Mouse (Mus musculus) heart, adult 9 months (tissue): Measurements from ENCODE around the gene D430041D05Rik.
A peak's percentile ranks its signal among the peaks of the same experiment; 100 is the strongest.

Experiments used
- DNase-seq, 2 experiments: peaks; one replicate each; pipeline ENCODE4 v3.0.0; 2022; ENCODE audit warnings: low spot score in 2 of 2

Gene D430041D05Rik

DNA sequence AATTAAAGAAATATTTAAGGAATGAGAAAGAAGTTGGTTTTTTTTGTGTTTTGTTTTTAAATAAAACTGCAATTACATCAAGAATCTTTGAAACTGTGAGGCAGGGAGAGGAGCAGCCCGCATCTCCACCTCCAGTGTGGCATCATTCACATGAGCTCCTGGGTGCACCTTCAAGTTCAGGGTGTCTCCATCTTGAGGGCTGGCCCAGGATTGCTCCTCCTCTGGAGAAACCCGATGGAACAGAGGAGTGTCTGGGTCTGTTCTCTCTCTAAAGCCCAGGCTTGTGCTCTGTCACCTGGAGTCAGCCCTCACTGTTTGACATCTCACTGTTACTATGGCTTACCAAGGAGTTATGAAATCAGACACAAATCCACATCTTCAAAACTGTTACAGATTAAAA is 219.1 kb downstream of the D430041D05Rik start:
- no peak for DNase-seq

DNA sequence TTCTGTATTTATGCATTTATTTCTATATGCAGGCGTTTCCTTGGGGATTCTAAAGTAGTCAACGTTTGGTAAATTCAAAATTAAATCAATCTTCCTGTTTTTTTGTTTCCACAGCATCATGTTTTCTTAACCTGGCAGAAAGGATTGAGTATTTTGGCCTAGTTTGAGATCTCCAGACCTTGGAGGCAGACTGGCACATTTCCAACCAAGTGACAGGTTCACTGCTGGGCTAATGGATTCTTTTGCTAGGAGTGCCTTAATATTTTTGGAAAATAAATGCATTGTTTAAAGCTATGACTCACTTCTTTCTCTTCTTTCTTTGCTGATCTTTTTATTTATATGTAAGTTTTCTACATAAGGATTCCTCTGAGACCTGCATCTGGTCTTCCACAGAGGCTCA is 222.0 kb downstream of the D430041D05Rik start:
- no peak for DNase-seq

DNA sequence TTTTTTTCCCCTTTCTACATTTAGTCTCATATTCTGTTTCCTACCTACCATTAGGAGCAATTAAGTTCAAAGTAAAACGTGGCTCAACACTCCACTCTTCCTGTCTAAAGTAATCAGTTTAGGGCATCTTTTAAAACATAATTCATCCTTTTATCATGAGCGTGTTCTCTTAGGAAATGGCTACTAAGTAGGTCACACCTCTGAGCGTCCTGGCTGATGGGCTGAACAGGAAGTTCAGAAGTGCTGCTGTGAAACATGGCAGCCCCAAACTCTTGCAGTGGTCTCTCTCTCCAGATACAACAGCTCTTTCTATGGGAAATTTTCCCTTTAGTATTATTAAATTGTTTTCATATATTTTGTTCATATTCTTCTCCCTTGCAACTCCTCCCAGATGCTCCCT is 223.7 kb downstream of the D430041D05Rik start:
- DNase-seq: no peak

DNA sequence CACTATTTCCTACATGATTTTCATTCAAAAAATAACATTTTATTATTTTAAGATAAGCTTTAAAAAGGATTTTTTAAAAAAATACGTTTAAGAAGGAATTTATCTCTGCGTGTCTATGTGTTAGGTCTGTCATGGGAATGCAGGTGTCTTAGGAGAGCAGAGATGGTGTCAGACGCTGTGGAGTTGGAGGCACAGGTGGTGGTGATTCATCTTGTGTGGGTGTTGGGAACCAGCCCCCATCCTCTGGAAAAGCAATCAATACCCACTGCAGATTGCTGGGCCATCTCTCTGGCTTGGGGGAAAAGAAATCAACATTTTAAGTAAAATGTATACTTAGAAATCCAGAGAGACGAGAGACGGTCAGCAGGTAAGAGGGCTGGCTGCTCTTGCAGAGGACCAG is 225.2 kb downstream of the D430041D05Rik start:
- DNase-seq: no peak

DNA sequence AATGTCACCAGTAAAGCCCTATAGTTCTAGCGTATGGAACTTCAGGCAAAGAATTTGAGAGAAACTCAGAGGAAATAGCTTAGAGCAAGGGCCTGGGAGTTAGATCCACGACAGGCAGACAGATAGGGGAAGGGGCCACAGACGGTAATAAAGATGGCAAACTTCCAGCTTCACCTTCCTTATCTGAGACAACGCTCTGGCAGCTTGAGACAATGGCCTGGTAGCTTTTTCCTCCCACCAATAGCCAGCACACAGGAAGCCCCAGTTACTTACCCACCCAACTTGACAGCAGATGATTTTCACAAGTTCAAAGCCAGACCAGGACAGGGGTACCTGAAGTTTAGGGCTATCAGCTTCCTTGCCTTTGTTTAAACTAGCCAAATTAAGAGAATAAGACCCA is 226.5 kb downstream of the D430041D05Rik start:
- no peak for DNase-seq

DNA sequence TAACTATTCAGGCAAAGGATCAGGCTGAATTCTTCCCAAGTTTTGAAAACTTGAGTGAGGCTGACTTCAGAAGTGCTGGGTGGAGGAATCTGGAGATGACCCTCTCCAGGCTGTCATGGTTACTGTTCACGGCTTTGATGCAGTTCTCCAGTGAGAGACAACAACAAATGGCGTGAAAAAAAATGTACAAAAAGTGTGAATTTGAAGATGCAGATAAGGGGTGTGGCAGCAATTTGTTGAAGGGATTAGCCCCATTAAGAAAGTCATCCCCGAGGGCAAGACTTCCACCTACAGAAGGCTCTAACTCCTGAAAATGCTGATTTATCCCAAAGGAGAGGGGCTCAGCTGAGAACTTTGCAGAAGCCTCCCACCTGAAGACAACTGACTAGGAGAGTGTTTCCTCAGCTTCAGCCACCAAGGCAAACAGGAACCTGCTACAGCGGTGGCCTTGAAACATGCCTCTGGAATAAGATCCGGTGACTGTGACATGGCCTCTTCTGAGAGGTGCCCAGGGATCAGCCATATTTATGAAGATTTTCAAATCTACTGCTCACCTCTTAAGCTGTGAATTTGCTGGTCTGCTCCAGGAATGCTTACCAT is 227.5 kb downstream of the D430041D05Rik start:
- DNase-seq: no peak

DNA sequence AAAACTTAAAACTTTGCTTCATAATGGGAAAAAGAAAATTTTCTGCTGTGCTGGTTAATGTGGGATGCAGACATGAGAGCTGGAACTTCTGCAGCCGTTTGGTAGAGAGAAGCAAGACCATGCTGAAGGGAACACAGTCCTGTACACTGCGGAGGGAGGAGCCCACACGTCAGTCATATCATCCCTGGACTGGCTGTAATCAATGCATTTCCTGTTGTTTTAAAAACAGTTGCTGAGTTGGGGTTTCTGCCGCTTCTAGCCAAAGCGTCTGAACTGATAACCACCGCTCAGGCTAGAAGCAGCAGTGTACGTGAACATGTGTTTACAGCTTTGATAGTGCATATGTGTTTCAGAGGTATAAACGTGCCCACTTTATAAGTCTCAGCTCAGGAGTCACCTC is 231.2 kb downstream of the D430041D05Rik start:
- no peak for DNase-seq

DNA sequence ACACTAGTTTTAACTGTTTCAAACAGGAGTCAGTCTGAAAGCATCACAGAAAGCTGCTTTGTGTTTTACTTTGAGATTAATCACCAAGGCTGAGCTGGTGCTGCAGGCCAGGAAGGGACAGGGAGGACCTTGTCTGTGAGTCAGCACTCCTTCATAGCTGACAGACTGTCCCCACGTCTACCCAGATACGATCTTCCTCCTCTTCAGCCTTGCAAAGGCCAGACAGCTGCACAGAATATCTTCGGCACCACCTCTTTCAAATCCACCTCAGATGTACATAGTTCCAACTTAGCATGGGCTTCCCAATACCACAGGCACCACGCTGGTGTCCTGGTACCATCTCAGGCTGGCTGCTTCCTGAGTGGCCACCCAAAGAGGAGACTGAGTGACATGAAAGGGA is 232.6 kb downstream of the D430041D05Rik start:
- DNase-seq: no peak

DNA sequence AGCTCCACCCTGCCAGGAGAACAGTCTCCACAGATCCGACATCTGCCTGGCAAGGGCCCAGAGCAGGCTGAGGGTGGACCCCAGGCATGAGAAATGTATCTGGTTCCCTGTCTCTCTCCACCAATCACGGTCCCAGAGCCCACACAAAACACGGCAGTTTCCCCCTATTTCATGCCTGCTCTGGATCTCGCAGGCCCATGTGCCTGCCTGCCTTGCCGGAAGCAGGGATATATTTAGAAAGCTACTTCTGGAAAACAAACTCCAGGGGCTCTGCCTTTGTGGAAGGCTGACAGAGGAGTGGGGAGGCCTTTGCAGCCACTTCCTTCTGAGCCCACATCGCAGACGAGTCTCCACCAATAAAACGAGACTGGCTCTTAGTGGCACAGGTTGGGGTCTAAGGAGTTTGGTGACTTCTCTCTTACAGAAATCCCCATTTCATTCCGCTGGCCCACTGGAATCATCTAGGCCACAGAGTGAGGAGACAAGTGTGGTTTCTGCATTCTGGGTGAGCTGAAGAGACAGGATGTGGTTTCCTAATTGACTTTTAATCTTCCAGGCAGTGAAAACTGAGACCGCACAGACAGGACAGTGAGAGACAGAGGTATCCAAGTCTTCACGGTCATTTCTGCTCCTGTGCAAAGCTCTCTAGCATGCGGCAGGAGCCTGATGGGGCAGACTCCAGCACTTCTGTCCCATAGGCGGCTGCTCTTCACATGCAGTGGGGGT is 233.7 kb downstream of the D430041D05Rik start:
- DNase-seq: peak; percentile 17 to 31

DNA sequence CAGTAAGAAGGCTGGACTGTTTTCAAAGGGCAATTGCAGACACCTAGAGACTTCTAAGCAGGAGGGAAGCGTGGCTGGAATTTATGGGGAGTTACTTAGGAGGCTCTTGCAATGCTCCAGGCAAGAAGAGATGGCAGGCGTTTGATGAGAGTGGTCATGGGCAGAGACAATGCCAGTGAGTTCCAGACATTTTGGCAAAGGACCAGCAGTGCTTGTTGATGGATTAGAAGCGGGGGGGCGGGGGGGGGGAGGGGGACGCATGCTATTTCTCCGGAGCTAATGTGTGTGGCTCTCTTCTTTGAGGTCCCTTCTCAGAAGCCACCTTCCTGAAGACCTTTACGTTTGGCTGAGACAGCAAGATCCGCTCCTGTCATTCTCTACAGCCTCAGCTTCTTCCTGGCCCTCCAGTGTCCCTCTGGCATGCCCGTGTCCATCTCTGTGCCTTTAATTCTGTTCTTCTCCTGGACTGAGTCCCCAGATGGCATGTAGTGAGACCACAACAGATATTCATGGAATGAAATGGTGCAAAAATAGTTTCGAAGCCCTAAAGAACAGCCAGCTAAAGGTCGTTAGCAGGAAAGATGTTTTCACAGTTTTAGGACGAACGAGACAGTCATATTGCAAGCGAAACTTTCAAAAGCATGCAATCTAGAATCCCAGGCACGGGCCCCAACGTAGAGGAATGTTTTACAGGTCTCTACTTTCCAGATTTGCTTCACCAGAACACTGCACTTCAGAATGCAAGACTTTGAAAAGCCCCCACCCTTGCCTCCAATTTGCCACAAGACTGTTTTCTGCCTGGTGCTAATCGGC is 234.4 kb downstream of the D430041D05Rik start:
- no peak for DNase-seq

DNA sequence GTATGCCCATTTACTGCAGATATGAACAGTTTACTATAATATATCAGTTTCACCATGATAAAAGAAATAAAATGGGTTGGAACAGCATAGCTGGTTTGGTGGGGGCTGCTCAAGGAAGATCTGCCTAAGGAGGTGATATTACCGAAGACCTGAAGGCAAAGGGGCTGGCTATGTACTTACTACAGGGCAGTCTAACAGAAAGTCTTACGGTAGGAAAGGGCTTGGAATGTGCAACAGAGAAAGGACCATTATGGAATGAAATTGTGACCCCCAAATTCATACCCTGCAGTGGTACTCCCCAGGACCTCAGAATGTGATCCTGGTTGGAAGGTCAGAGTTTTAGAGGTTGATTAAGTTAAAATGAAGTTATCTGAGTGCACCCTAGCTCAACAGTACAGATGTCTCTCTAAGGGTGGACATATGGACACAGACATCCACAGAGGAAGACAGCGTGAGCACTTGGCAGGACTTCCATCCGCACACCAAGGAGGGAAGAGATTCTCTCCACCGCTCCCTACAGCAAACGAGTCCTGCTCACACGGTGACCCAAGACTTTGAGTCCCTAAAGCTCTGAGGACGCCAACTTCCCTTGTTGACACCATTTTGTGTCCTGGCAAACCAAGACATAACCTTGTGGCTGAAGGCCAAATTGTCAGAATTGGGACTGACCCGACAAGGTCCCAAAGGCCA is 235.2 kb downstream of the D430041D05Rik start:
- DNase-seq: no peak

DNA sequence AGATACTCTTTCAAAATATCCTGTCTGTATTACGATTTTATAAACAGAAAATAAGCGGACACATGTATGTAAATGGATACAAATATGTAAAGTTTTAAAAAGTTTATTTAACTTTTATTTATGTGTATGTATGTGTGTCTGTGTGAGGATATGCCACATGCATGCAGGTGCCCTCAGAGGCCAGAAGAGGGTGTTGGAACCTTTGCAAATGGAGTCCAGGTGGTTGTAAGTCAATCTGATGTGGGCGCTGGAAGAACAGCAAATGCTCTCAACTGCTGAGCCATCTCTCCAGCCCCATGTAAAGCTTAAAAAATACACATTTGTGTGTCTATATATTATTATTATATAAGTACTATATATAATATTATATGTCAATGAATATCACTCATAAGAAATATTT is 237.4 kb downstream of the D430041D05Rik start:
- DNase-seq: no peak

DNA sequence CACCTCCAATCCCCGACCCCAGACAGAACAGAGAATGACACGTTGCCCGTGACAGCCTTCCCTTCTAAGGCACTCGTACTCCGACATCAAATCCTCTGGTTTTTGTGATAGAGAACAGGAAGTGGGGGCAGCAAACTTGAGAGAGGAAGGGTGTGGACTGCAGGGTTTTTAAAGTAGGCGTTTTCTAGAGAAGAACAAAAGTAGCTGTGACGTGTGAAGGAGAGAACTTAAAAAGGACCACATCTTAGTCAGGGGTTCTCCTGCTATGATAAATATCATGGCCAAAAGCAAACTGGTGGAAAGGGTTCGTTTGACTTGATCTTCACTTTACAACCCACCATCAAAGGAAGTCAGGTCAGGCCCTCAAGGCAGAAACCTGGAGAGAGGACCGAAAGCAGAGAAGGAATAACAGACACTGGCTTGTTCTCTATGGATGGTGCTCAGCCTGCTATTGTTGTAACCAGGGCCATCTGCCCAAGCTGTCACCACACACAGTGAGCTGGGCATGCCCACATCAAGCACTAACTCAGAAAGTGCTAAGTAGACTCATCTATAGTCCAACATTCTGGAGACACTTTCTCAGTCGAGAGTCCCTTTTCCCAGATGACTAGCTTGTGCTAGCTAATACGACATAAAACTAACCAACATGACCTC is 238.0 kb downstream of the D430041D05Rik start:
- no peak for DNase-seq

DNA sequence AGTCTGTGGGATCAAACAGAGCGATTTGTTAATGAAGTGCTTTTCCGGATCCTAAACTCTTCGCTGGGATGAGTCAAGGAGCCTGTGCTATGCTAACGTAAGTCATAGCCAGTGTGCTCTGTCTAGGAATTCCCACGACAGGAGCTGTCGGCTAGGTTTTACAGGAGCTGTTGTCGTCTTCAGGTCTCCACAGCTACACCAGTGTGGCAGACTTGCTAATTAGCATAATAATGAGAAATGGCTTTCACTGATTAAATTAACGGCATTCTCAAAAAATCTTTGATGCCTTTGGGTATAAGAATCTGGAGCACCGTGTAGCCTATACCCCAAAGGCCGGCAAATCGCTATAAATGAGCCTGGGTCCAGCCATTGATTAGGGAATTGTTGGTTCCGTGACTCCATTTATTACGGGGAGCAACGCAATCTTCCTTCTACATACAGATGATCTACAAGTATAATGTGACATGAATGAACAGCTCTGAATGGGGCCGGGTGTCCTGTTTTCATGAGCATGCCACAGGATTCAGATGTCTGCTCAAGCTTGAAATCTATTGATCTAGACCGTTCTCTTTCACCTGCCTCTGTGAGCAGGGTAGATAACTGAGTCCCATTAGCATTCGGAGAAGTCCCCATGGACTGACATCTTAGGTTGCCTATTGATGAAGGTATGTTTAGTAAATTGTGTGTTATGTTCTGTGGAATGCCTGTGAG is 242.5 kb downstream of the D430041D05Rik start:
- DNase-seq: no peak

DNA sequence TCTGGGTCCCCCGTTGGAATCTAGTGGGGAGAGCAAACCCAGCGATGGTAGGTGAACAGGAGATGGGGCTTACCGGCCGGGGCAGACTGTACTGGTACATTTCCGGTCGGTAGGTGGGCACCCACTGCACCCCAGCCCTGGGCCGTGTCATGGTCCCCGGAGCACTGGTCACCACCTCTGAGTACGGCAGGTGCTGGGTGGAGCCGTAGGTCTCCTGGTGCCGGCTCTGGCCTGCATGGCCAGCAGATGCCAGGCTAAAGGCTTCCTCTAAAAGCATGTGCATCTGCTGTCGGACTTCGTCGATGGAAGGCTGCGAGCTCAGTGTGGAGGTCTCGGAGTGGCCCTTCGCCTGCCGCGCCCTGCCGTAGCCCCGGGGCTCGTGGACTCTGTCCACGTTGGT is 243.0 kb downstream of the D430041D05Rik start:
- no peak for DNase-seq

DNA sequence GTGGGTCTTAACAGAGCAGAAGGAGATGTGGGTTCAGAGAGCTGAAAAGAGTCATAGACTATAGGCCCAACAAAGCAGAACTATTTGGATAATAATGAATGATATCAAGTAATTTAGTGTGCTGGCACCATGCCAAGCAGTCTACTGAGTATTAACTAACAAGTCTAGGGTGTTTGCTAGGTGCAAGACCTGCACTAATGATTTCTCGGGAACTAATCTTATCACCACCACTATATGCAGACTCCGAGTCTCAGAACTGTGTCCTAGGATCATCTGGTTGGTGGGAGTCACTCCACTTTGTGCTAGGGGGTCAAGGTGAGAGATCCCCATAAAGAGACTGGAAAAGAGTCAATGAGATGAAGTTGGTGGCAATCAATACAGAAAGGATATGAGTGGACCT is 245.2 kb downstream of the D430041D05Rik start:
- DNase-seq: no peak

DNA sequence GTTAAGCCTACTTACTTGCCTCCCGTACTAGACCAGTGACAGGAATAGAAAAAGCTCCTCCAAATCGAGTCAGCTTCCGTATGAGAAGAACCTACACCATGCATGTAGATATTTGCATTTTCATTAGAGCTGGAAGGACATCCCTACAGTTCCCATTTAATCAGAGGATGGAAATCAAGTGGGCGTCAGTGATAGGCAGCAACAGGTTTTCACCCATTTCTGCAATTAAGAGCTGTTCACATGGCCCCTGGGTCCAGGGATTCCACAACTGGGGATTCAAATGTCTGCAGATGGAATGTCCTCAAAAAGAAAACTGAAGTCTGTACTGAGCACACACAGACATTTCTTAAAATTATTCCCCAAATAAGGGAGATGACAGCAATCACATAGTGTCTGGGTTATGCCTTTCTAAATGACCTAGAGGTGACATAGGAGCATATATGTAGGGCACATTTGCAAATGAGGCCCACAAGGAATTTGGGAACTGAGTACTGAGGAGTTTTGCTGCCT is 246.8 kb downstream of the D430041D05Rik start:
- no peak for DNase-seq

DNA sequence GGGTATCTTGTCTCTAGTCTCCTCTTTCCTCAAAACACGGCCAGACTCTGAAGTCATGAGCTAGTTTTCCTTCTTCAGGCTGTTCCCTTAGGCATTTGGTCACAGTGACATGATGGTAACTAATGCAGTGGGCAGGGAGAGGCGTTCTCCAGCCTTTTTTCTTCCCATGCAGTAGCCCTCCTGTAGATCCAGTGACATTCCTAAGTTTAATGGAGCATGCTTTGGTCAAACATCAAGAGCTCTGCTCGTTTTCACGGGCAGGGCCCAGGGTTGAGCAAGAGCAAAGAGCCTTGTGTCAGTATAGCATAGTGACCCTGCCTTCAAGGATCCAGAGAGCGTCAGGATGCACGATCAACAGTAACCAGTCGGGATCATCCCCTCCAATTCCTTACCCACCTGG is 247.4 kb downstream of the D430041D05Rik start:
- DNase-seq: no peak

DNA sequence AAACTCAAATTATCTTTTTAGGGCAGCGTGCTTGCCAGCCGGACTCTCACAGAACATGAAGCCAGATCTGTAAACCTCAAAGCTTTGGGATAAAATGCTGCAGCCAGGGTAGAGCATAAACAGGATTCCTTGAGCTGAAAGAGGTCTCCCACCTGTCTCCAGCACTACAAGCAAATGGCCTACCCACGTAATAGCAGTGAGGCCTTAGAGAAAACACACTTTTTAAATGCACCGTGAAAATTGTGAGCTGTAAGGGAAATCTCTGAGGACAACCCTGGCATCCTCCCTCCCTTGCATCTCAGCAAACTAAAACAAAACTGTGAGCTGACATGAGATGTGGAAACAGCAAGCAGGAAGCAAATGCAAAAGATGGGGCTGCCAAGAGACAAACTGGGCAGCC is 253.0 kb downstream of the D430041D05Rik start:
- no peak for DNase-seq

DNA sequence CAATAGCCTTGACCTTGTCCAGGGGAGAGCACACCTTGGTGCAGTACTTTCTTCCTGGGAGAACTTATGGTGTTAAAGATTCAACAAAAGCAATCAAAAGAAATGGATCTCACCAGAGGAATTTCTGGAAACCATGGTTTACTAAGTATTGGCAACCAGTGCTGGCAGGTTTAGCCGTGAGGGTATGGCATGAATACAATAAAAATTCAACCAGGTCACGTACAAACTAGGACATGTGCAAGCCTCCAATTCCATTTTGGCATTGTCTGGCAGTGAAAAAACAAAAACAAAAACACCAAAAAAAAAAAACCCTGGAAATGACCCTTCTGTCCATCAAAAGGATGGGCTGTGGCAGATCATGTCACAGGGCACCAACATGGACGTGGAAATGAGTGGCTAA is 256.9 kb downstream of the D430041D05Rik start:
- no peak for DNase-seq

DNA sequence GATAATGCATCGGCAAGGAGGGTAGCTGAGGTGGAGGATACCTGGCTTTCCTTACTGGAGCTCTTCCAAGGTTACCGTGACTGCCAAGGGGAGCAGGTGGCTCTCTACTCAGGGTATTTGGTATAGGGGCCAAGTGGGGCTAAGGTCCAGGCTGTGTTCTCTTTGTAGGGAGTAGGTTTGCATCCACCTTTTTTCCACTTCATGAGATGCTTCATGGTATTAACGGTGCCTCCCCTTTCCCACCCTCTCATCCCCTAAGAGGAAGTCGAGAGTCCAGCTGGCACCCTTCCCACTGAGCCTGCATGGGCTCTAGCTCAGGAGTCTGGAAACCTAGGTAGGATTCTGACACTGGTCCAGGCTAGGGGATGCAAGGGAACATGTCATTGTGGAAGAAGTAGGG is 257.5 kb downstream of the D430041D05Rik start:
- DNase-seq: no peak
